Mouse (Mus musculus): ENCODE data around the gene Gm45233.
"Not testable (repeated sequence)": the region's sequence is repeated elsewhere in the genome, so short reads cannot be mapped to it uniquely, and the experiment has no call there.

Gene Gm45233

DNA sequence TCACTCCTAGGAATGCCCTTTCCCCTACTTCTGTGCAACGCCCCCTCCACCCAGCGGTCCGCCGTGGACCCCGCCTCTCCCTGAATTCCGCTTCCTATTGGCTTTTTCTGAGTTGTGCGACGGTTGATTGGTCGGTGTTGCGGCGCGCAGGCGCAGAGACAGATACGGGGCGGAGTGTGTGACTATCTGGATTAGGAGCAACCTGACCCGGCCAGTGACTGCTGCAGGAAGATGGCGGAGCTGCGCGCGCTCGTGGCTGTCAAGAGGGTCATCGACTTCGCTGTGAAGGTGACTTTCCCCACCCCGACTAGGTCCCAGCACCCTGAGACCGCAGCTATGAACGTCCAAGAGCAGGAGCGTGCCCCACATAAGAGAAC lies at the start of gene Gm45233, which contains the start of gene Etfb:
Gm45233 (plus strand) TSS at position 212 of the 377 bp plus-strand sequence.
Etfb (plus strand) TSS at position 167 of the 377 bp plus-strand sequence.
- DNase-seq (ENCODE audit: extremely low read depth, low read depth), result peak; percentile 94

DNA sequence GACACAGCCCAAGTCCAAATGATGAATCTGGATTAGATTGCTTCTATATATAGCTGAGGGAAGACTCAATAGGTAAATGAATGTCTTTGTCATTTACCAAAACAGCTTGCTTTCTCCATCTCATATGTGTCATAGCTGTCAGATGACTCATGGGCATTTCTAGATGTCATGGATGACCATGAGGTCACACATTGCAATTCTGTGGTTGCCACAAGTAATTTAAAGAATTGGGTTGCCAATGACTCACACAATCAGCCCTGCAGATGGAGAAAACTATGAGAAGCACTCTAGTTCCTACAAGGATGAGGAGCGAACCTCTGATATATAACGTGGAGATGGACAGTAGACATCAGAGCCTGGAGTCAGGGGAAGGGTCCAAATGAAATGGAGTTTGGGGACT lies 44.4 kb upstream of the Gm45233 start:
- DNase-seq (ENCODE audit: extremely low read depth, low read depth), result no peak

DNA sequence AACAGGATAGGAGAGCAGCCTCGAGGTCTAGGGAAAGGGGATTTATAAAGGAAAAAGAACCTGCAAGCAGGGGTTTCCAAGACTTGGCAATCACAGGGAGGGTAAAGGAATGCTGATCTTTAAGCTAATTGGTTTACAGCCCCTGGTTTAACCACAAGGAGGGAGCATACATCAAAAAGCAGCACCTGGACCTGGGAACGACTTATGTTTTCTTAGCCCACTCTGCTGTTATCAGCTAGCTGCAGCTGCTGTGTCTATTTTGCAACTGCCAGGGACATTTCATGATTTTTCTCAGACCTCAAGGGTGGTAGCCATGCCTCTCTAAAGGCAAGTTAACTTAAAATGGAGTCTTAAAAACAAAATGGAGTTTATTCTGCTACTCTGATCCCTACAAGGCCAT lies 41.2 kb upstream of the Gm45233 start:
- peak; percentile 17 for DNase-seq (ENCODE audit: extremely low read depth, low read depth)

DNA sequence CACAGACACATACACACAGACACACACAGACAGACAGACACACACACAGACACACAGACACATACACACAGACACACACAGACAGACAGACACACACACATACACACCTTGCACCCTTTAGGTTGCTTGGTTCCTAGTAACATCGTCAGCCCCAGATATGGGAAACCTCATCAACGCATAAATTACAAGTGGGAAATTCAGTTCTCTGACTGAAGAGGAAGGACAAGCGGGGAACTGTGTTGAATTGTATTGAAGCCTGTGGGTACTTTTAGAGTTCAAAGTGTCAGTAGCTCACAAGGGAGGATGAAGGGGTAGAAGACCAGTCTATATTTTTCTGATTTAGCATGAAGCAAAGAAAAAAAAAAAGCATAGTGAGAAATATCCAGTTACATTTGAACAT lies 36.4 kb upstream of the Gm45233 start:
- no peak for DNase-seq (ENCODE audit: extremely low read depth, low read depth)

DNA sequence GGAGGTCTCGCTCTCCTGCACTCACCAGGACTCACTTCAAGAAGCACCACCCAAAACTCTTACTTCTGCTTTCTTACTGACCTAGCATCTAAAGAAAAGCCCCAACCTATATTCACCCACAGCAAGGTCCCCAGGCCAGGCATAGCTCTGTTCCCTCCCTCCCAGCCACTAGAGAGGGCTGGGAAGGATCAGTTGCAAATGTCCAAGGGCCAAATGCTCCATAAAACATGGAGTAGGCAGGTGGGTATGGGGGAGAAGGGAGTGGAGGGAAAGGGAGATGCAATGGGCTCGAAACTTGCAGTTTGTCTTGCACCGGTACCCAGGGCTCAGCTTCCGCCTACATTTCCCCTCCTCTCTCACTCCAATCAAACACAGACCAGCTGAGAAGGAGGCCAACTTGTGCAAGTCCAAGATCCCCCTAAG lies 35.8 kb upstream of the Gm45233 start, which contains the start of gene Siglecg:
Siglecg (plus strand) TSS at position 74 of the 423 bp plus-strand sequence.
- no peak for DNase-seq (ENCODE audit: extremely low read depth, low read depth)

DNA sequence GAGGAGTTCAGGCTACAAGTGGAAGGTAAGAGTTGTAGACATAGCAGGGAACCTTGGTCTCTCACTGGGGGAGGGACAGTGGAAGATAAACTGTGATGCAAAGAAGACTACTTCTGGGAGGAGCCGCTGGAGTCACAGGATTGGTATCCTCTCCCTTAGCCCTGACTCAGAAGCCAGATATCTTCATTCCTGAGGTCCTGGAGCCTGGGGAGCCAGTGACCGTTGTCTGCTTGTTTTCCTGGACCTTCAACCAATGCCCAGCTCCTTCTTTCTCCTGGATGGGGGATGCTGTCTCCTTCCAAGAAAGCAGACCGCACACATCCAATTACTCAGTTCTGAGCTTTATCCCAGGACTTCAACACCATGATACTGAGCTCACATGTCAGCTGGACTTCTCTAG lies 34.8 kb upstream of the Gm45233 start:
- no peak for DNase-seq (ENCODE audit: extremely low read depth, low read depth)

DNA sequence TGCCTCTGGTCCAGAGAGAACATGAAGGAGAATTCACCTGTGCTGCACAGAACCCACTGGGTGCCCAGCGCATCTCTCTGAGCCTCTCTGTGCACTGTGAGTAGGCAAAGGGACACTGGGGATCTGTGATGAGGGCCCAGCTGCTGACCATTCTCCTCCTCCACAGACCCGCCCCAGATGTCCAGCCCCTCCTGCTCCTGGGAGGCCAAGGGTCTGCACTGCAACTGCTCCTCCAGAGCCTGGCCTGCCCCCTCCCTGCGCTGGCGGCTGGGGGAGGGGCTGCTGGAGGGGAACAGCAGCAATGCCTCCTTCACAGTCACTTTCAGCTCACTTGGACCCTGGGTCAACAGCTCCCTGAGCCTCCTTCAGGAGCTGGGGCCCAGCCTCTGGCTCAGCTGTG lies 32.2 kb upstream of the Gm45233 start:
- DNase-seq (ENCODE audit: extremely low read depth, low read depth), result not testable (repeated sequence)

DNA sequence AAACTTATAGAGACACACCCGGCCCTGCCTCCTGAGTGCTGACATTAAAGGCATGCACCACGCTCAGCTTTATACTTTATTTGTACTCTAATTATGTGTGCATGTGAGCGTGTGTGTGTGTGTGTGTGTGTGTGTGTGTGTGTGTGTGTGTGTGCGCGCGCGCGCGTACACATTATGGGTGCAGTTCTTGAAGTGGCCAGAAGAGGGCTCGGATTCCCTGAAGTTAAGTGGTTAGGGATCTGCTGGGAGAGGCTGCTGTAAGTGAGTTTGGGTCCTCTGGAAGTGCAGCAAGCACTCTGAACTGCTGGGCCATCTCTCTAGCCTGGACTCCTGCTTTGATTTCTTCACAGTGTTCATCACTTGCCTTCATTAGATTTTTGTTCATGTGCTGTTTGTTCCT lies 26.6 kb upstream of the Gm45233 start:
- DNase-seq (ENCODE audit: extremely low read depth, low read depth), result no peak

DNA sequence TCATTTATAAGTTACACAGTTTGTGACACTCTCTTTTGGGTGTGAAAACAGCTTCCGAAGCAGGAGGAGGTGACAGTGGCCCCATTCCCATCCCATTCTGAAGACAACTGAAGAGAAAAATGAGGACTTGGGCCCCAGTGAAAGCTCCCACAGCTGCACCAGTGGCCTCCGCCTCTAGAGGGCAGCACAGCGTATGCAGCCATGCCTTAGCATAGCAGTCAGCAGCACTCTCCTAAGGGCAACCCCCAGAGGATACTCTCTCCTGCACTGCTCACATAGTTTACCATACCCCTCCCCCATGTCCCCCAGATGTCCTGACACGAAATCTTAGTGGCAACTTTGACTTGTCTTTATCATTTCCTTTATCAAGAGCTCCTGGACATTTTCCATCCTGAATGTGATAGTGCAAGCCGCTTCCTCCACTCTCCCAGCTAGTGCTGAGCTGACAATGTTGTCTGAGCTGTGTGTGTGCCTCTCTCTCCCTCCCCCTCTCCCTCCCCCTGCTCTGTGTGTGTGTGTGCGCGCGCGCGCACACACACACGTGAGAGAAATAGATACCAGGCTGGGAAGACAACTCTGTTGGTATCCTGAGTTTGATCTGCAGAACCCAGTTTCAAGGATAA lies 20.8 kb upstream of the Gm45233 start:
- peak; percentile 44 for DNase-seq (ENCODE audit: extremely low read depth, low read depth)

DNA sequence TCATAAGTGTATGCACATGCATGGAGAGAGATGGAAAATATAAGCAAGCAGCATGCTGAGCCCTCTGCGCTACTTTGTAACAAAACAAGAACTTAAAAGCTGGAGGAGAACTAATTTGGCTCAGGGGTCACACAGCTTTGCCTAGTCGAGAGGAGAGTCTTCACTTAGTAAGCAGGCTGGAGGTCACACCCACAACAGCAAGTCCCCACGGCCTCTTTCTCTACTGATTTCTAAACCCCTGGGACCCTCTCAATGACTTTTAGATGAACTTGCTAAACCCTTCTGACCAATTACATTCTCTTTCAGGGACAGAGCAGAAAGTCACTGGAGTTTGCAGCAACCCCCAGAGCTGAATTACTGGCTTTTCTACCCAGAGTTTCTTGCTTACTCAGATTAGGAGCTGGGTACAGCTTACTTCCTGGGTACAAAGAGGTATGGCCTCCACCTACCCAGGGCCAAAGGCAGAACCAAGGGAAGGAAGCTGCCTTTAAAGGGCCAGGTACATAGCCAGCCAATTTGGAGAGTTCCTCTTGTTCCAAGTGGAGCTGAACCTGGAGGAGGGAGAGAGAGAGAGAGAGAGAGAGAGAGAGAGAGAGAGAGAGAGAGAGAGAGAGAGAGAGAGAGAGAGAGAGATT lies 19.8 kb upstream of the Gm45233 start:
- no peak for DNase-seq (ENCODE audit: extremely low read depth, low read depth)

DNA sequence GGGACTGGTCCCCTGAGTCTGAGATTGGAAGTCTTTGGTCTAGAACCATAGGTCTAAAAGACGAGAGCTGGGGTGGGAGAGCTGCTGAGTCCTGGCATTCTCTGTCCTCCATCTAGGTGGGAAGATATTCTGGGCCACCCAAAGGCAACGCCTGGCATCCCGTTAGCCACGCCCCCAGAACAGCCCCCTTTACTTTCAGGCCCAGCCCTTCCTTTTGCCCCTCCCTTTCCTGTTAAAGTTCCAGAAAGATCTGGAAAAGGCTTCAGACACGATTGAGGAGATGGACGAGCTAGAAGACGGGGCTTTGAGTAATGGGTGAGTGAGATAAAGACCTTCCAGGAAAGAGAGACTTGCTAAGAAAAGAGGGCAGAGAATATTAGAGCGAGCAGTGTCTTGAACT lies 16.5 kb upstream of the Gm45233 start, which contains the start of gene Lim2:
Lim2 (plus strand) TSS at position 265 of the 400 bp plus-strand sequence.
- DNase-seq (ENCODE audit: extremely low read depth, low read depth), result no peak

DNA sequence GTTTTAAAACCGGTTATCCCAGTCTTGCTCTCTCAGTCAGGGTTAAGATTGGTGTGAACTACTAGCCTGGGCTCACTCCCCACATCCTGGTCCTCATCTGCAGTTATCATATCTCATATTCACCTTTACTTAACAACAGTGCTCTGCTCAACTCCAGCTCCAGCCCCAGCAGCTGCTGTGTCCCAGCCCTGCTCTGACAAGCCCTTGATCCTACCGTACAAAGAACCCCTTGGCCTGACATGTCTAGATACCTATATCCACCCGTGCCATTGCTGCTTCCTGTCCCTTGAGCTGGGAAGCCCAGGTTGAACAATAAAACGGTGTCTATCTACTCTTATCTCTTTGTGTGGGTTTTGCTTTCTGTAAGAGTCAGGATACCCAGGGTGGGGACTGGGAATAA lies 14.4 kb upstream of the Gm45233 start:
- no peak for DNase-seq (ENCODE audit: extremely low read depth, low read depth)

DNA sequence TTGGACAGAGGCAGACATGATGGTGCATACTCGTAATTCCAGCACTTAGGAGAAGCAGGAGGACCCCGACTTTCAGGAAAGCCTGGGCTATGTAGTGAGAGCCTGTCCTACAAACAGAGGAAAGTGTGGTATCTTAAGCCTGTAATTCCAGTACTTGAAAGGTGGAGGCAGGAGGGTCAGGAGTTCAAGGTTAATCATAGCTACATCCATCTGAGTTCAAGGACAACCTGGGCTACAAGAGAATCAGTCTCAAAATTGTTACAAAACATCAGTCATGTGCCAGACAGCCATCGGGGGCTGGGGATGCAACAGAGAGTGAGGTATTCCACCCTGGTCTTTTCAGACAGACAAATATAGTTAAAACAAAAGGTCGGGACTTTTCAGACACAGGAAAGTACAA lies 11.0 kb upstream of the Gm45233 start:
- no peak for DNase-seq (ENCODE audit: extremely low read depth, low read depth)

DNA sequence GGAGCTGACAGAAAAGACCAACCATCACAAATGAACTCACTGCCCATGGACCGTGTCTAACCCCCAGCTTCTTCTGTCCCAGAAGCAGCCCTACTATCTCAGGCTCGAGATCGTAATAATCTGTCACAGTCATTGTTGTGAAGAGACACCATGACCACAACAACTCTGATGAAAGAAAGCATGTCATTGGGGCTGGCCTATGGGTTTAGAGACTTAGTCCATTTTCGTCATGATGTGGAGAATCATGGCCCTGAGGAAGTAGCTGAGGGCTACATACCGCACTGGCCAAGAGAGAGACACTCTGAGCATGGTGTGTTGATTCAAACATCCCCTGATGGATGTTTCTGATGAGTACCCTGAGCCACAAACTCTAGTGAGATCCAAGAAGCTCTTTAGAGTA lies 9.3 kb upstream of the Gm45233 start:
- DNase-seq (ENCODE audit: extremely low read depth, low read depth), result no peak

DNA sequence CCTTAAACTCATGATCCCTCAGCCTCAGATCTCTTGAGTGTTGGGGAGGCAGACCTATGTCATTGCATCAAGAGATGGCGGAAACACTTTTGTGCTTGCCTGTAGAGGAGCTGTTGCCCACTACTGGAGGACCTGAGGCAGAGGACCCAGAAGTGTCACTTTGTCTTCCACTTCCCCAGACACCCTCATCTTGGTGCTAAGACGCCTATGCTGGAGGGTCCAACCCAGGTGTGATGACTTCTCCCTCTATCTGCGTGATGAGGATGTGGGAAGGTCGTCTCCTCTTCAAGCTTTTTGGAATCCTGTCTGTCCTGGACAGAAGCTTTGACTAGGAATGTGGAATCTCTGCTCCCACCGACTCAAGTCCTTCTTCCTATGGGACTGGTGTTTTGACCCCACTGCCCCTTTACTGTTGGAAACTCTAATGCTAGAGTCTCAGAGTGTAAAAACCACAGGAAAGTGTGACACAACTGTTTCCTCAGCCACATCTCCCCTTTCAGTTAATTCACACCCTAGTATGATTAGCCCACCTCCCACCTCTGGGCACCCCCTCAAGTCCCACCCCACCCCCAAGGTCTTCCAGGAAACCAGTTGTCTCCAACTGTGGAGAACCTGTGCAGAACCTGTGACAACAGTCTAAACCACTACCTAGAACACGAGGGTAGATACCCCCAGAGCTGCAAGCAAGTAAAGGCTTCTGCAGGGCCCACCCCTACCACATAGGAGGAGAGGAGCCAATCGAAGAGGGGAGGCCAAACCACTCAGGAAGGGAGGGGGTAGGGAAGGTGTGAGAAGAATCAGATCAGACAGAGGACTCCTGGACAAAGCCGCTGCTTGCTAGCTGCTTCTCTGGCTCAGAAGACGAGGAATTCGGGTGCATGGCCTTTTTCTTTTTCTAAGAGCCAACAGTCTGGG lies 7.3 kb upstream of the Gm45233 start, which contains the start of gene Nkg7:
Nkg7 (plus strand) TSS at position 733 of the 915 bp plus-strand sequence.
- no peak for DNase-seq (ENCODE audit: extremely low read depth, low read depth)

DNA sequence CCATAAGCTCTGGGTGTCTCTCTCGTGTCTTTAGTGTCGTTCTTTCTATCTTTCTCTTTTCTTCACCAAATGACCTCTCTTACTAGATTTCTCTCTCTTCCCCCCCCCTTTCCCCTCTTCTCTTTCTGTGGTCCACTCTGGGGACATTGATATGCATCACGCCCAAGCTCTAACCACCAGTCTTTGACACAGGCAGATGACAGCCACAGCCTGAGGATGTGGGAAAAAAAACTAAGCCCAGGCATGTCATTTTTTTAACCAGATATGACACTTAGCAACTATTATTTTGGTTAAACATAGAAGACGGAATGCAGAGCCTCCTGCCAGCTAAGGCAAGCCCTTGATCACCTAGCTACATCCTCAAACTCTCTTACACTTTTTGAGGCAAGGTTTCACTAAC lies 5.3 kb upstream of the Gm45233 start:
- DNase-seq (ENCODE audit: extremely low read depth, low read depth), result no peak

DNA sequence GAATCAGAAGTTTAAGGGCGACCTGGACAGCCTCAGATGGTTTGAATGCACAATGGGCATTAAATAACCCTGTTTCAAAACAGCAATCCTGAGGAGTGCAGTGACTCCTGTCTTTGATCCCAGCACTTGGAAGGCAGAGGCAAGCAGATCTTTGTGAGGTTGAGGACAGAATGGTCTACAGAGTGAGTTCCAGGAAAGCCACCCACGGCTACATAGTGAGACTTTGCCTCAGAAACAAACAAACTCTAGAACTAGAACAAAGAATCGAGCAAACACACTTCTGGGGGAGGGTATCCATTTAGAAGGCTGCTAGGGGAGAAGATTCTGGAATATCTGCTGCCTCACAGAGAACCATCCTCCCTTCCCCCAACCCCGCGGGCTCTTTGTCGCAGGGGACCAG lies 3.4 kb upstream of the Gm45233 start, which contains the start of gene Cldnd2:
Cldnd2 (plus strand) TSS at position 301 of the 400 bp plus-strand sequence.
- no peak for DNase-seq (ENCODE audit: extremely low read depth, low read depth)

DNA sequence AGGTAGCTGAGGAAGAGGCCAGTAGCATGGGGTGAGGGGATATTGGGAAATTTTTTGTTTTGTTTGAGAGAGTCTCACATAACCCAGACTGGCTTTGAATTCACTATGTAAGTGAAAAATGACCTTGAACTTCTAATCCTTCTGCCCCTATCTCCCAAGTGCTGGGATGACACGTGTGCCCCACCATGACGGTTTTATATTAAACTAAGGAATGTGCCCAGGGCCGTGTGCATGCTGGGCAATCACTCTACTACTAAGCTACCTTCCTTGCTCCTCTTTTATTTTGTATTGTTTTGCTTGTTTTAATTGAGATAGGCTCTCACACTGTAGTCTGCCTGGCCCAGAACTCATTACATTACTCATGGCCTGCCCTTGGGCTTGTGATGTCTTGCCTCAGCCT lies 2.9 kb upstream of the Gm45233 start:
- no peak for DNase-seq (ENCODE audit: extremely low read depth, low read depth)

DNA sequence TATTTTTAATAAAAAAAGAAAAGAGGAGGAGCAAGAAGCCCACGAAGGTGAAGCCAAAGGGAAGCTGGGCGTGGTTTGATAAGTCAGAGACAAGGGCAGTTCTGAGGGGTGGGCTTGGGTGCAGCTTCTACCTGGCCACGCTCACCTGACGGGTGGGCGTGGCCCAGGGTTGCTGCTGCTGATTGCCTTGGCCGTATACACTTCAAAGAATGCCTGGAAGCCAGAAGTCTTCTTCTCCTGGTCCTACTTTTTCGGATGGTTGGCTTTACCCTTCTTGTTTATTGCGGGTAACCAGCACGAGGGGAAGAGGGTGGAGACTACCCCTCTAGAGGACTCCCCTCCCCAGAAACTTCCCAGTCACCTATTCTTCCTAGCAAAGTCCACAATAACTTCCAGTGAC lies 1.2 kb upstream of the Gm45233 start:
- DNase-seq (ENCODE audit: extremely low read depth, low read depth), result no peak

DNA sequence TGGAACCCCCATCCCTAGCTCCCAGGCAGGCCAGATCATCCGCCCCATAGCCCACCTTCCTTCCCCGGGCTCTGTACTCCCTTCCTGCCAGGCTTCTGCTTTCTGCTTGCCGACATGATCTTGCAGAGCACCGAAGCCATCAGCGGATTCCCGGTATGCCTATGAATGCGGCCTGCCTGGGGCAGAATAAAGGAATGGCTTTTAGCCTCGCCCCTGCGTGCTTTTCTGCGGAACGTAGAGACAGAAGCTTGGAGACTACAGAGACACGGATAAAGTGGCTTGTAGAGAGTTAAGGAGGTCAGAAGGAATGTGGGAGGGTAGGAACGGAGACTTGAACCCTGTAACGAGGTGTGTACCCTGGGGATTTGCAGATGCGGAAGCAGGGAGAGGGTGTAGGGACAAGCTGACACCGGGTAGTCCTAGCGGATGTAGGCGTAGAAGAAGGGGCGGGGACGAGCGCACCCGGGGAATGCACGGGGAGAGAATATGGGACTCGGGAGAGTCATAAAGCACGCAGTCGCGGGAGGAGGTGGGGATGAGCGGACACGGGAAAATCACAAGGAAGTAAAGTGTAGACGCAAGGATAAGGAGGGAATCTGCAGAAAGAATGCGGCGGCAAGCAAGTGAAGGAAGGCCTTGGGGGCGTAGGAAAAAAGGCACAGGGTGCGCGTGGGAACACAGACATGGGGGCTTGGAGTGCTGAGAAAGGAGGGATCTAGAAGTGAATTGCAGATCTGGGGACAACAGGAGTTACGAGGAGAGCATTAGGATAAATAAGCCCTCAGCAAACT lies 607 bp upstream of the Gm45233 start:
- peak; percentile 78 for DNase-seq (ENCODE audit: extremely low read depth, low read depth)

DNA sequence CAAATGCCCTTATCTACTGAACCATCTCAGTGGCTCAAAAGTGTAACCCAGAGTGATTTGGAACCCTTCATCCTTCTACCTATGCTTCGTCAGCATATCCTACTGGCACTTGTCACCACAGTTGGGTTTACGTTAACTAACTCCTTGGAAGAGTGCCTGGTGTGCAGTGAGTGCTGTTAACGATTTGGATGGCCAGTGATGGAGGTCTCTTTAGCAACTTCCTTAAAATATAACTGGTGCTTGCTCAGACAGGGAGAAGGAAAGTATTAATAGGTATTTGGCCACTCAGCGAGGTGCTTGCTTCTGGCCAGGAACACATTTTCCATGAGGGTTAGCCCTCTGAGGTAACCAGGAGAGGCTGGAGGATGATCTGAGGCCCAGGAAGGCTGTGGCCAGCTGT lies 3.9 kb downstream of the Gm45233 start:
- no peak for DNase-seq (ENCODE audit: extremely low read depth, low read depth)

All from MEL-GATA-1-ER (cell line).